Mouse (Mus musculus): ENCODE results near the gene Il11ra1. TPM values are rescaled to one million over a fixed set of nuclear protein-coding genes. Genes with fewer than 3 reads are reported as not detected.

The Il11ra1 gene
- polyA plus RNA-seq, 1 experiment, result 36.8 TPM

- TF ChIP-seq CTCF (IDR thresholded peaks at IDR 0.05; ENCODE audit: low read depth, low read length), result no peak
- no peak for TF ChIP-seq POLR2A (IDR thresholded peaks at IDR 0.05; ENCODE audit: borderline replicate concordance, low read depth, low read length)
- no peak overlapping the region for H3K4me3 ChIP-seq (ENCODE audit: insufficient read depth, low read length)
- H3K4me1 ChIP-seq (ENCODE audit: control insufficient read depth, insufficient read depth, low read length), result peaks cover 7% of the 10 kb centered on the region
- H3K27ac ChIP-seq (ENCODE audit: insufficient read depth, low read depth, low read length), result no peak overlapping the region
Observed at GRCm38 (mm10) chr4:41726826-41727621, 27.2 kb downstream of the Il11ra1 start.

- Histone ChIP-seq H3K4me3 (ENCODE audit: insufficient read depth, low read length) (peak within 1 kb of the TSS; percentile 30), H3K27ac (ENCODE audit: insufficient read depth, low read depth, low read length) (no peak within 1 kb of the TSS), H3K4me1 (ENCODE audit: control insufficient read depth, insufficient read depth, low read length) (0 out of 2 replicates have a peak, but pooled peaks cover 2% of the 10 kb centered on the region)
- TF ChIP-seq POLR2A (IDR thresholded peaks at IDR 0.05; ENCODE audit: borderline replicate concordance, low read depth, low read length) (no peak), CTCF (IDR thresholded peaks at IDR 0.05; ENCODE audit: low read depth, low read length) (no peak)
Observed at GRCm38 (mm10) chr4:41731052-41731765, 31.4 kb downstream of the Il11ra1 start, which contains the start of gene Arid3c. Arid3c (minus strand) TSS chr4:41731142.

- Histone ChIP-seq H3K4me1 (ENCODE audit: control insufficient read depth, insufficient read depth, low read length) (peaks cover 12% of the 10 kb centered on the region), H3K27ac (ENCODE audit: insufficient read depth, low read depth, low read length) (0 out of 2 replicates have a peak overlapping the region, but pooled peaks have one; percentile 35), H3K4me3 (ENCODE audit: insufficient read depth, low read length) (no peak overlapping the region)
- TF ChIP-seq CTCF (IDR thresholded peaks at IDR 0.05; ENCODE audit: low read depth, low read length) (peak; percentile 78), POLR2A (IDR thresholded peaks at IDR 0.05; ENCODE audit: borderline replicate concordance, low read depth, low read length) (no peak)
Observed at GRCm38 (mm10) chr4:41737602-41738255, 37.9 kb downstream of the Il11ra1 start.

- TF ChIP-seq POLR2A (IDR thresholded peaks at IDR 0.05; ENCODE audit: borderline replicate concordance, low read depth, low read length) (no peak), CTCF (IDR thresholded peaks at IDR 0.05; ENCODE audit: low read depth, low read length) (no peak)
- peaks cover 12% of the 10 kb centered on the region for H3K4me1 ChIP-seq (ENCODE audit: control insufficient read depth, insufficient read depth, low read length)
- H3K27ac ChIP-seq (ENCODE audit: insufficient read depth, low read depth, low read length), result peak overlapping the region; percentile 35
- no peak overlapping the region for H3K4me3 ChIP-seq (ENCODE audit: insufficient read depth, low read length)
Observed at GRCm38 (mm10) chr4:41738256-41738603, 38.4 kb downstream of the Il11ra1 start.

GRCm38 (mm10) chr4:41739260-41739659, 39.5 kb downstream of the Il11ra1 start:
- H3K27ac ChIP-seq (ENCODE audit: insufficient read depth, low read depth, low read length), result no peak overlapping the region
- no peak overlapping the region; the same call in 1 of the 2 replicates for H3K4me3 ChIP-seq (ENCODE audit: insufficient read depth, low read length)
- H3K4me1 ChIP-seq (ENCODE audit: control insufficient read depth, insufficient read depth, low read length), result peaks cover 12% of the 10 kb centered on the region
- TF ChIP-seq CTCF (IDR thresholded peaks at IDR 0.05; ENCODE audit: low read depth, low read length) (no peak), POLR2A (IDR thresholded peaks at IDR 0.05; ENCODE audit: borderline replicate concordance, low read depth, low read length) (no peak)

- H3K4me1 ChIP-seq (ENCODE audit: control insufficient read depth, insufficient read depth, low read length), result peaks cover 12% of the 10 kb centered on the region
- H3K27ac ChIP-seq (ENCODE audit: insufficient read depth, low read depth, low read length), result peak overlapping the region; percentile 84
- H3K4me3 ChIP-seq (ENCODE audit: insufficient read depth, low read length), result peak overlapping the region; percentile 88
- TF ChIP-seq POLR2A (IDR thresholded peaks at IDR 0.05; ENCODE audit: borderline replicate concordance, low read depth, low read length) (no peak), CTCF (IDR thresholded peaks at IDR 0.05; ENCODE audit: low read depth, low read length) (no peak)
Observed at GRCm38 (mm10) chr4:41740380-41741157, 40.8 kb downstream of the Il11ra1 start.

- peaks cover 12% of the 10 kb centered on the region for H3K4me1 ChIP-seq (ENCODE audit: control insufficient read depth, insufficient read depth, low read length)
- H3K4me3 ChIP-seq (ENCODE audit: insufficient read depth, low read length), result peak overlapping the region; percentile 88
- TF ChIP-seq POLR2A (IDR thresholded peaks at IDR 0.05; ENCODE audit: borderline replicate concordance, low read depth, low read length) (no peak), CTCF (IDR thresholded peaks at IDR 0.05; ENCODE audit: low read depth, low read length) (no peak)
- peak overlapping the region; percentile 84 for H3K27ac ChIP-seq (ENCODE audit: insufficient read depth, low read depth, low read length)
Observed at GRCm38 (mm10) chr4:41741158-41741560, 41.4 kb downstream of the Il11ra1 start.

GRCm38 (mm10) chr4:41744131-41744530, 44.3 kb downstream of the Il11ra1 start:
- Histone ChIP-seq H3K4me1 (ENCODE audit: control insufficient read depth, insufficient read depth, low read length) (peaks cover 9% of the 10 kb centered on the region), H3K4me3 (ENCODE audit: insufficient read depth, low read length) (no peak overlapping the region), H3K27ac (ENCODE audit: insufficient read depth, low read depth, low read length) (no peak overlapping the region)
- no peak for TF ChIP-seq POLR2A (IDR thresholded peaks at IDR 0.05; ENCODE audit: borderline replicate concordance, low read depth, low read length)

- TF ChIP-seq CTCF (IDR thresholded peaks at IDR 0.05; ENCODE audit: low read depth, low read length), result no peak
- TF ChIP-seq POLR2A (IDR thresholded peaks at IDR 0.05; ENCODE audit: borderline replicate concordance, low read depth, low read length), result no peak
- H3K27ac ChIP-seq (ENCODE audit: insufficient read depth, low read depth, low read length), result no peak overlapping the region
- no peak overlapping the region for H3K4me3 ChIP-seq (ENCODE audit: insufficient read depth, low read length)
- no peaks in the 10 kb centered on the region; the same call in 1 of the 2 replicates for H3K4me1 ChIP-seq (ENCODE audit: control insufficient read depth, insufficient read depth, low read length)
Observed at GRCm38 (mm10) chr4:41745021-41745420, 45.2 kb downstream of the Il11ra1 start.
